Mouse (Mus musculus) myocyte (in vitro differentiated cells): ENCODE measurements at regions not wholly inside any gene's neighbourhood (a gene's known extent, or its start where the extent isn't known, plus 50 kb on each side); places are given as distances from the start of the nearest gene placed in this dataset.
"Not testable (repeated sequence)": the region's sequence is repeated elsewhere in the genome, so short reads cannot be mapped to it uniquely, and the experiment has no call there.

Experiments
- H3K27me3 ChIP-seq: one replicate; pipeline ENCODE4 v1.6.1; 2011; ENCODE audit not compliant: control insufficient read depth, insufficient read depth, insufficient read length
- H3K36me3 ChIP-seq: one replicate; pipeline ENCODE4 v1.6.1; 2011; ENCODE audit not compliant: control insufficient read depth, insufficient read depth
- H3K4me2 ChIP-seq: one replicate; pipeline ENCODE4 v1.6.1; 2011; ENCODE audit warnings: low read depth, control low read depth
- H3K4me3 ChIP-seq: one replicate; pipeline ENCODE4 v1.5.1; 2011; ENCODE audit warnings: mild to moderate bottlenecking, control low read depth, moderate library complexity
- H3K79me2 ChIP-seq: one replicate; pipeline ENCODE4 v1.6.1; 2011; ENCODE audit not compliant: control insufficient read depth, insufficient read depth
- H3ac ChIP-seq: one replicate; pipeline ENCODE4 v1.6.1; 2011; ENCODE audit not compliant: control insufficient read depth, insufficient read length
- CEBPB ChIP-seq: IDR thresholded peaks from 2 replicates; pipeline ENCODE4 v1.6.1; 2011; ENCODE audit warnings: mild to moderate bottlenecking, moderate library complexity; ENCODE audit not compliant: poor library complexity, insufficient read depth, severe bottlenecking
- E2F4 ChIP-seq: IDR thresholded peaks from one replicate; pipeline ENCODE4 v1.6.1; 2011; ENCODE audit warnings: mild to moderate bottlenecking, control low read depth, moderate library complexity; ENCODE audit not compliant: insufficient read depth
- MAX ChIP-seq: IDR thresholded peaks from one replicate; pipeline ENCODE4 v1.6.1; 2011; ENCODE audit warnings: low read depth, mild to moderate bottlenecking, control low read depth
- MYOD1 ChIP-seq, 3 experiments: IDR thresholded peaks; one replicate each; pipeline ENCODE4 v1.6.1; 2011; ENCODE audit warnings: control low read depth in 2 of 3, low read depth in 2 of 3, mild to moderate bottlenecking in 2 of 3, moderate library complexity in 1 of 3; ENCODE audit not compliant: insufficient read length in 2 of 3, control insufficient read depth in 1 of 3
- MYOG ChIP-seq, 3 experiments: IDR thresholded peaks; one replicate each; pipeline ENCODE4 v1.6.1; 2011; ENCODE audit warnings: control low read depth in 2 of 3, low read depth in 2 of 3, mild to moderate bottlenecking in 2 of 3; ENCODE audit not compliant: insufficient read length in 2 of 3, control insufficient read depth in 1 of 3, insufficient read depth in 1 of 3
- POLR2A ChIP-seq: IDR thresholded peaks from one replicate; pipeline ENCODE4 v1.6.1; 2011; ENCODE audit warnings: low read depth, mild to moderate bottlenecking, control low read depth, moderate library complexity; ENCODE audit not compliant: insufficient read length
- POLR2AphosphoS2 ChIP-seq: IDR thresholded peaks from one replicate; pipeline ENCODE4 v1.6.1; 2011; ENCODE audit warnings: low read depth, control low read depth; ENCODE audit not compliant: insufficient read length
- REST ChIP-seq: IDR thresholded peaks from one replicate; pipeline ENCODE4 v1.6.1; 2011; ENCODE audit warnings: mild to moderate bottlenecking, control low read depth, moderate library complexity; ENCODE audit not compliant: insufficient read depth, insufficient read length
- SRF ChIP-seq: IDR thresholded peaks from one replicate; pipeline ENCODE4 v1.6.1; 2011; ENCODE audit warnings: low read depth; ENCODE audit not compliant: control insufficient read depth, insufficient read length
- TCF12 ChIP-seq: IDR thresholded peaks from one replicate; pipeline ENCODE4 v1.6.1; 2011; ENCODE audit warnings: mild to moderate bottlenecking, control low read depth; ENCODE audit not compliant: poor library complexity, insufficient read depth, severe bottlenecking
- TCF3 ChIP-seq: IDR thresholded peaks from one replicate; pipeline ENCODE4 v1.6.1; 2011; ENCODE audit warnings: low read depth, control low read depth; ENCODE audit not compliant: insufficient read length
- USF1 ChIP-seq: IDR thresholded peaks from one replicate; pipeline ENCODE4 v1.6.1; 2011; ENCODE audit warnings: low read depth, mild to moderate bottlenecking, control low read depth, moderate library complexity

DNA sequence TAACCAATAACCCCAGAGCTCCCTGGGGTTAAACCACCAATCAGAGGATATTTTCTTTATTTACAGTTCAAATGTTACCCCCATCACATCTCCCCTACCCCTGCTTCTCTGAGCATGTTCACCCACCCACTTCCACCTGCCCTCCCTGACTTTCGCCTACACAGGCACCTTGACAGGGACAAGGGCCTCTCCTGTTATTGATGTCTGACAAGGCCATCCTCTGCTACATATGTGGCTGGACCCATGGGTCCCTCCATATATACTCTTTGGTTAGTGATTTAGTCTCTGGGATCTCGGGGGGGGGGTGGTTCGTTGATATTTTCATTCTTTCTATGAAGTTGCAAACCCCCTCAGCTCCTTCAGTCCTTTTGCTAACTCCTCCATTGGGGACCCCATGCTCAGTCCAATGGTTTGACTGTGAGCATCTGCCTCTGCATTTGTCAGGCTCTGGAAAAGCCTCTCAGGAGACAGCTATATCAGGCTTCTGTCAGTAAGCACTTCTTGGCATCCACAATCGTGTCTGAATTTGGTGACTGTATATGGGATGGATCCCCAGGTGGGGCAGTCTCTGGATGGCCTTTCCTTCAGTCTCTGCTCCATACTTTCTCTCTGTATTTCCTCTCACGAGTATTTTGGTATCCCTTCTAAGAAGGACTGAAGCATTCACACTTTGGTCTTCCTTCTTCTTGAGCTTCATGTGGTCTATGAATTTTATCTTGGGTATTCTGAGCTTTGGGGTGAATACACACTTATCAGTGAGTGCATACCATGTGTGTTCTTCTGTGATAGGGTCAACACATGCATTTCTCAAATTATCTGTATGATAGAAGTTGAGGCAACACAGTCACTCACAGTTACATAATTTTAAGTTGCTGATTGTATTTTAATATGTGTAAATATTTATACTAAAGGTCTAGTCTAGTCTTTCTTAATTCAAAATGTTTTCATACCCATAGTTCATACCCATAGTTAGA is 220.8 kb upstream of the Tusc1 start:
- Histone ChIP-seq H3K4me3 (no peak overlapping the region), H3K36me3 (no peaks in the 10 kb centered on the region), H3K4me2 (no peak overlapping the region), H3K27me3 (no peaks in the 10 kb centered on the region), H3K79me2 (no peaks in the 10 kb centered on the region), H3ac (no peak overlapping the region)
- TF ChIP-seq E2F4 (no peak), POLR2A (no peak), USF1 (no peak), TCF12 (no peak), REST (no peak), CEBPB (no peak), SRF (no peak), POLR2AphosphoS2 (no peak), MYOG (IDR thresholded peaks at IDR 0.05; ENCODE audit: control insufficient read depth in 1 of 3, insufficient read depth in 1 of 3, insufficient read length in 2 of 3, low read depth in 2 of 3) (no peak), TCF3 (no peak), MYOD1 (IDR thresholded peaks at IDR 0.05; ENCODE audit: control insufficient read depth in 1 of 3, insufficient read length in 2 of 3, low read depth in 2 of 3) (no peak), MAX (no peak)

DNA sequence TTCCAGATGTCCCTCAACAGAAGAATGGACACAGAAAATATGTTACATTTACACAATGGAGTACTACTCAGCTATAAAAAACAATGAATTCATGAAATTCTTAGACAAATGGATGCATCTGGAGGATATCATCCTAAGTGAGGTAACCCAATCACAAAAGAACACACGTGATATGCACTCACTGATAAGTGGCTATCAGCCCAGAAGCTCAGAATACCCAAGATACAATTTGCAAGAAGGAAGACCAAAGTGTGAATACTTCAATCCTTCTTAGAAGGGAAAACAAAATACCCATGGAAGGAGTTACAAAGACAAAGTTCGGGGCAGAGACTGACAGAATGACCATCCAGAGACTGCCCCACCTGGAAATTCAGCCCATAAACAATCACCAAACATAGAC is 219.9 kb upstream of the Tusc1 start:
- not testable (repeated sequence) for H3K4me3 ChIP-seq, H3K4me2 ChIP-seq, H3K27me3 ChIP-seq, H3ac ChIP-seq, H3K36me3 ChIP-seq, H3K79me2 ChIP-seq

DNA sequence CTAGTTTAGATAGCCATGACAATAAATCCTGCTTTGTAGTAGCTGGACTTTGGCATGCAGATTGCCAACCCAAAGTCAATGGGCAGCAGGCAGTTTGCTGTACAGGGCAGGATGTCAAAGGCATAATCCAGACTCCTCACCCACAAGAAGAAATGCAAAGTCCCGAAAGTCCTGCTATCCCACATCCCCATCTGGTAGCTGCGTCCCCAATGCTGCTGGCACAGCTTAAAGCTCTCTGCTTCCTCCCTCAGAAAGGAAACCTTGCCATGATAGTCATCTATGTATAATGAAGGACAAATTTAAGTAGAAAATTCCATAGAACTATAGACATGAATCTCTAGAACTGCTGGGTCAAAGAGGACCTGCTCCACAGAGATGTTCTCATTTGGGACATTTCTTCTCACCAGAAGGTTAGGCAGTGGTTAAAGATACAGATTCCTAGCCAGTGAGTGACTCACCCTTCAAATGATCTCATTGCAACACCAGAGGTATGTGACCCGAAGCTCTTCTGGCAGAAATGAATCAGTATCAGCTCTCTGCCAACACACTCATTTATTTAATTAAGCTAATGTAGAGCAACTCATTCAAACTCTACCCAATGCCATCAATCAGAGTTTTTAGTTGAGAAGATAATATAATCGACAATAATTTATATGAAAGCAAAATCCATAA is 217.3 kb upstream of the Tusc1 start:
- no peak overlapping the region for H3ac ChIP-seq
- H3K36me3 ChIP-seq, result no peaks in the 10 kb centered on the region
- peak overlapping the region; percentile 44 for H3K4me2 ChIP-seq
- no peaks in the 10 kb centered on the region for H3K79me2 ChIP-seq
- TF ChIP-seq MYOG (IDR thresholded peaks at IDR 0.05; ENCODE audit: control insufficient read depth in 1 of 3, insufficient read depth in 1 of 3, insufficient read length in 2 of 3, low read depth in 2 of 3) (no peak), TCF12 (no peak), TCF3 (no peak), CEBPB (peak; percentile 92)
- H3K4me3 ChIP-seq, result no peak overlapping the region
- H3K27me3 ChIP-seq, result no peaks in the 10 kb centered on the region

DNA sequence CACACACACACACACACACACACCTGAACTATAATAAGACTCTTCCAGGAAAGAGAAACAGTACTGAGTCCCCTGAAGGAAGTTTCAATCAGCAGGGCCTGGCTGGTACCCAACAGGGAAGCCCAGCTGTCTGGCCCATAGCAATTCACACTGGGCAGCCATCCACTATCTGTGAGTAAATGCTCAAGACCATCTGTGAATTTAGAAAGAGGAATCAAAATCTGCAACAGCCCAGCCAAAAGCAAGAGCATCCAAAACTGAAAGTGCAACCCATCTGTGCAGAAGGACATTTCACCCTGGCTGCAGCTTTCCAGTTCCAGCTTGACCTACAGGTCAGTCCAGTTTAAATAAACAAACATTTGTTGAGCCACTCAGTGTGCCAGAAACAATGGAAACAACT is 215.8 kb upstream of the Tusc1 start:
- Histone ChIP-seq H3K4me2 (peak overlapping the region; percentile 45), H3K79me2 (no peaks in the 10 kb centered on the region), H3K36me3 (no peaks in the 10 kb centered on the region), H3ac (no peak overlapping the region), H3K4me3 (no peak overlapping the region), H3K27me3 (no peaks in the 10 kb centered on the region)
- no peak for TF ChIP-seq SRF
- no peak for TF ChIP-seq TCF12
- TF ChIP-seq POLR2A, result no peak
- TF ChIP-seq MYOG (IDR thresholded peaks at IDR 0.05; ENCODE audit: control insufficient read depth in 1 of 3, insufficient read depth in 1 of 3, insufficient read length in 2 of 3, low read depth in 2 of 3), result peak in 2 of 3 experiments; percentile 37 to 57
- TF ChIP-seq MYOD1 (IDR thresholded peaks at IDR 0.05; ENCODE audit: control insufficient read depth in 1 of 3, insufficient read length in 2 of 3, low read depth in 2 of 3), result peak in 1 of 3 experiments; percentile 66

DNA sequence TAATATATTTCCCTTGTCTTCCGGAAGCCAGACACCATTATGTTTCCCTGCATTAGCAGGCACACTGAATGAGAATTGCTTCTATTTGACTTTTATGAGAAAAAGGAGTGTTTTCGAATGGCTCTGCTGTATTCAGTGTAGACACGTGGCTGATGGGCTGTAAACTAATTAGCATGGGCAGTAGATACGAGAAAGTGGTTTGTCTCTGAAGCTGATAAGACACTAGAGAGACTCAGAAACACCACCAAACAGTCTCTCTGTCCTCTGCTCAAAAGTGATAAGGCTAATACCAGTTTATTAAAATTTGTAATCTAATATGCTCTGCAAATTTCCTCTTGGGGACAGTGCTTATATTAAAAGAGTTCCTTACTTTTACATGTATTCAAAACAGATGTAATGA is 205.3 kb upstream of the Tusc1 start:
- TF ChIP-seq MYOD1 (IDR thresholded peaks at IDR 0.05; ENCODE audit: control insufficient read depth in 1 of 3, insufficient read length in 2 of 3, low read depth in 2 of 3), result no peak
- no peak for TF ChIP-seq TCF3
- no peak for TF ChIP-seq MAX
- no peak for TF ChIP-seq MYOG (IDR thresholded peaks at IDR 0.05; ENCODE audit: control insufficient read depth in 1 of 3, insufficient read depth in 1 of 3, insufficient read length in 2 of 3, low read depth in 2 of 3)
- TF ChIP-seq CEBPB, result no peak
- TF ChIP-seq POLR2AphosphoS2, result no peak
- TF ChIP-seq E2F4, result no peak
- TF ChIP-seq SRF, result no peak
- no peak for TF ChIP-seq POLR2A
- TF ChIP-seq TCF12, result no peak
- no peak for TF ChIP-seq USF1
- no peak for TF ChIP-seq REST
- no peaks in the 10 kb centered on the region for H3K79me2 ChIP-seq
- H3K4me2 ChIP-seq, result no peak overlapping the region
- no peaks in the 10 kb centered on the region for H3K27me3 ChIP-seq
- H3K36me3 ChIP-seq, result no peaks in the 10 kb centered on the region
- H3ac ChIP-seq, result no peak overlapping the region
- no peak overlapping the region for H3K4me3 ChIP-seq
